Mouse (Mus musculus) monocyte, adult 5-6 weeks (primary cell): ENCODE results near the gene Cdh23. TPM values are rescaled to one million over a fixed set of nuclear protein-coding genes. Genes with fewer than 3 reads are reported as not detected.

Experiments used
- ATAC-seq: fragments of 153-309, 156-312 bp; replicated peaks from 2 replicates; pipeline ENCODE4 v1.8.0; 2017; ENCODE audit warnings: mild to moderate bottlenecking; ENCODE audit not compliant: low TSS enrichment, insufficient number of reproducible peaks, severe bottlenecking, poor library complexity, low FRiP score
- total RNA-seq: library from RNA; stranded (forward); fragments of 200-1000, 200-491, 200-594 nt; gene quantifications from 3 replicates; pipeline ENCODE4 v1.2.3, GENCODE M21; 2017

The Cdh23 gene
- total RNA-seq, 1 experiment from 2014 or later: 1.1 TPM

GRCm38 (mm10) chr10:60341528-60341927 is 354.8 kb downstream of the Cdh23 start:
- ATAC-seq: peak; percentile 59

GRCm38 (mm10) chr10:60335021-60335420 is 361.3 kb downstream of the Cdh23 start:
- ATAC-seq: no peak

DNA sequence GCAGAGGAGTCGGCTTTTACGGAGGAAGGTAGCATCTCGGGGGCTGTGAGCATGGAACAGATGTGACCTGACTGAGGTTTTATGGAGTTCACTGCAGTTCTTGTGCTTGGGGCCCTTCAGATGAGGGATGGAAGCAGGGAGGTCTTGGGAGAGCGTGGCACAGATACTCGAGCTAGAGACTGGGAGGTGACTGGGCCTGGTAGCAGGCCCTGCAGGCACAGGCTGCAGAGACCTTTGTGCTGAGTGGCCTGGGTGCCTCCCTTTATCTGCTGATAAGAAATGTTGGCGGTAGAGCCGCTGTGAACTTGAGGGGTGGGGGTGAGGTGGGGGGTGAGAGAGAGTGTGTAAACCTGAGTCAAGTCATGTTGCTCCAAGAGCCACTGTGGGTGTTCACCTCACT is 361.7 kb downstream of the Cdh23 start:
- no peak for ATAC-seq

DNA sequence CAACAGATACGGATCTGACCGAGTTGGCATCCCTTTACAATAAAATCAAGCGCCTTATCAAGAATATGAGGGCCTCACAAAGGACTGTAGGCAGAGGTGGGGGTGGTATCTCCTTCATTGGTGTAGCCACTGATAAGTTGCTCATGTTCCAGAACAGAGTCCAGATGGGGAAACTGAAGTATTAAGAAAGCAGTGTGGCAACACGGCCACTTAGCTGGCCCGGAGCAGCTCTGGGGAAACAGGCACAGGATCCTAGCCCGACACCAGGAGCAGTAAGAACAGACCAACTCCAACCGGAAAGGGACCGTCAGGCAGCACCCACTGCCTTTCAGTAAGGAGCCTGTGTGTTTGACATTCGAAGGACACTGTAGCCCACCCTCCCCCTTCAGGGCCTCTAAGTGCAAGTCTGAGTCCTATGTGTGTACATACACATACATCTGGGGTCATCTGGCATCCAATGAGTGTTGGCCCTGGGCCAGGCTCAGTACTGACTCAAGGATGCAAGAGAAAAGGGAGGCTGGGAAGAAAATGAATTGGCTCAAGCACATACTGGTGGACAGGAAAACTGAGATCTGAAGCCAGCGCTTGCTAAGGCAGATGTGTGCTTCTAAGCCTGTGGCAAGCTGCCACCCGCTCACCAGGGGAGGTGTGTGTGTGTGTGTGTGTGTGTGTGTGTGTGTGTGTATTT is 367.2 kb downstream of the Cdh23 start:
- no peak for ATAC-seq

DNA sequence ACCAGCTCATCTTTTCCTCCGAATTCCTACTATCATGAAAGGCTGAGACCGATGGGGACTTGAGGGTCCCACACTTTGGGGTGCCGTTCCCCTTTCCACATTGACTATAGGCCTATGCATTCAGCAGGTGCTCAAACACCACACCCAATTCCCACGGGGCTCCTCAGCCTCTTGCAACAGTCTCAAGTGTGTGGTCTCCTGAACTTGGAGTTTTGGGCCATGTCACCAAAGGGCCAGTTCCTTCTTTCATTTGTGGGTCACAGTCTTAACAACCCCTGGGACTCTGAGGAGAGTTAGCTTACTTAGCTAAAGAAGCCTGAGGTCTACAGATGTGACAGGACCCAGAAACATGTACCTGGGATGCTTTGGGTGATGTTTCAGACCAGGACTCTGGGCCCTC is 380.1 kb downstream of the Cdh23 start:
- no peak for ATAC-seq

- ATAC-seq: no peak
Observed at GRCm38 (mm10) chr10:60313606-60314005, 382.7 kb downstream of the Cdh23 start.

DNA sequence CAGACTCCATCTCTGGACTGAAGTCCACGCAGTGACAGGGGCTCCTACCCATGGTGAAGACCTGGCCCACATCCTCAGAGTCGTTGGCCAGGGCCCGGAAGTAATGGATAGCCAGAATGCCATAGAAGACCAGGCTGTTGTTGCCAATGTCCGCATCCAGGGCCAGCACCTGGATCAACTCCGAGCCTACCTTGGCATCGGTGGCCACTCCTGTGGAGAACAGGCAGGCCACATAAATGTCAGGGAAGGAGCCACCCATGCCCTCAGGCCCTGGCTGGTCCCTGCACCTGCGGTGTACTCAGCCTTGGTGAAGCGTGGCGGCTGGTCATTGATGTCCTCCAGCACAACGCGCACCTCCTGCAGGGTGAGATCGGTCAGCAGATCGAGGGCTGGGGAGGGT is 385.7 kb downstream of the Cdh23 start:
- ATAC-seq: no peak

DNA sequence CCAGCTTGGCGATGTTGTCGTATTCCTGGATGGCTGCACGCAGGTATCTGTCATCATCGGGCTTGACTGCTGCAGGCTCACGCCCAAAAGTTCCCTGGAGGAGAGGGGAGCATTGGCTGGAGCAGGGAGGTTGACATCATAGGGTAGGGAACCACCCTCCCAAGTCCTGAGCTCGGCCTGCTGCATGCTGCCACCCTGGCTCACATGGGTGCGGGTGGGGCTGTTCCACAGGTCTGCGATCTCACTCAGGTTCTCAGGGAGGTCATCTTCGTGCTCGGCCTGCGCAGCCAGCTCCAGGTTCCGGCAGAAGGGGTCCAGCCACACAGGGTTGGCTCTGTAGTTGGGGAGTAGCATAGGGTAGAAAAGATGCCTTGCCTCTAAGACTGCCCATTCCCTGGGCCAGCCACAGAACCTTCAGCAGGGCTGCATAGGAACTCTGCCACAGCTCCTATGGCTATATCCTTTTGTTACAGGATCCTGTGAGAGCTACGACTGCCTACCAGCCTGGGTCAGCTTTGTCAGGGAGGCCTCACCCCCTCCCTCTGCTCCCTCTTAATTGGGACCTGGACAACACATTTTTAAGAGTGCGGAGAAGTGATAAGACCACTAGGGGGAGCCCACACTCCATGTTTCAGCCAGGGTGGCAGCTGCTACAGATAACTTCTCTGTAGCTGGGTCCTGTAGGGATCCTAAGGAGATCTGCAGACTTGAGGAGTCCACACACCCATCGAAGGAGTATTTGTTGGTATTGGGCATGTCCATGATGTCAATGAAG is 391.2 kb downstream of the Cdh23 start:
- peak; percentile 83 for ATAC-seq

GRCm38 (mm10) chr10:60303419-60303818 is 392.9 kb downstream of the Cdh23 start:
- ATAC-seq: no peak

DNA sequence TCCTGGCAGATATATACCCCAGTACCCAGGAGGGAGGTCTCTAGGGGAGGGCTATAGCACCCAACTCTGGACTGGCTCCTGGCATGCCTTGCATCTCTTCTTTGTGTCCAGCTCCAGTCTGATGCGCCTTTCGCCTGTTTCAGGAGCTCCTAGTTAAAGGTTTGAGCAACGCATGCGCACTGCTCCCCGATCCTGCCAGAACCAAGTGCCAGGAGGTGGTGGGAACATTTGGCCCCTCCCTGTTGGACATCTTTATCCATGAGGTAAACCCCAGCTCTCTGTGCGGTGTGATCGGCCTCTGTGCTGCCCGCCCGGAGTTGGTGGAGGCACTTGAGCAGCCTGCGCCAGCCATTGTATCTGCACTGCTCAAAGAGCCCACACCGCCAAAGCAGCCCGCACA is 396.7 kb downstream of the Cdh23 start:
- no peak for ATAC-seq

DNA sequence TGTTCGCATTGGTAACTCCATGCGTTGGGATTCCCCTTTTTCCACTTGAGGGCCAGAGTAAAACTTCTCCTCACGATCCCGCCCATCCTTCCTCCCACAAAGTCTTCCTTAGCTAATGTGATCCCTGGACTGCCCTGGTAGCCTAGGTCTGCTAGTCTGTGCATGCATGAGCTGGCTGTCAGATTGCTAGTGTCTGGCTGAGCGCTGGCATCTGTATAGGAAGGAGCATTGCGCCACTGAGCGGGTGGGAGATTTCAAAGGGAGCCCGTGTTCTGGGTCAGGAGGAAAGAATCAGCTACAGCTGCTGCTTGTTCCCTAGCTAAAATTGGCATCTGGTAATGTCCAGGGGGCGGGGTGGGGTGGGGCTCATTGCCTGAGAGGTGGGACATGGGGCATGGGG is 400.3 kb downstream of the Cdh23 start:
- no peak for ATAC-seq

DNA sequence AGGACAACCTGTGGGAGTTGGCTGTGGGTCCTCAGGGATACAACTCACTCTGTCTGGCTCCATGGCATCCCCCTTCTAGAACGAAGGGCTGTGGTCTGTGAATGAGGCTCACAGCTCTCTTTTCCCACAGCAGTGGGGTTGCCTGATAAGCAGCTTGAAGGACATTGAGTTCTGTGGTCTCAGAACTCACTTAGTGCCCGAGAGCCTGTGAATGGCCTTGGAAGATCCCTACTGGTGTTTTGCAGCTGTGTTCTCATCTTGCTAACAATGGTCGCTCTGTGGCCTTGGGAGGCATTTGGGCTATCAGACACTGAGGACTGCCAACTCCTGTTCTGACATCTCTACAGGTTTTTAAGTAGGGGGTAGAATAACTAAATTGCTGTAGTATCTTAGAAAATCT is 400.9 kb downstream of the Cdh23 start:
- no peak for ATAC-seq

DNA sequence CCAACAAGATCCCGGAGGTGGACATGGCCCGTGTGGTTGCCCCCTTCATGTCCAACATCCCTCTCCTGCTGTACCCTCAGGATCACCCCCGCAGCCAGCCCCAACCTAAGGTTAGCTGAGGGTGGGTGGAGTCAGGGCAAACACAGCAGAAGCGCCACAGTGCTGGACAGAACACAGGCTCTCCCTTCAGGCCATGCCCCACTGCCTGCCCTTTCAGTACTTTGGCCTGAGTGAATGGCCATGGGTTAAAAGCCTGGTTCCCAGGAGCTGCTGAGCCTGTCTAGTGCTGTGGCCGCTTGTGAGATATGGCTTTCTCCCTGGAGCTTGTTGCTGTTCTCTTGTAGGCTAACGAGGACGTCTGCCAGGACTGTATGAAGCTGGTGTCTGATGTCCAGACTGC is 401.7 kb downstream of the Cdh23 start:
- no peak for ATAC-seq

DNA sequence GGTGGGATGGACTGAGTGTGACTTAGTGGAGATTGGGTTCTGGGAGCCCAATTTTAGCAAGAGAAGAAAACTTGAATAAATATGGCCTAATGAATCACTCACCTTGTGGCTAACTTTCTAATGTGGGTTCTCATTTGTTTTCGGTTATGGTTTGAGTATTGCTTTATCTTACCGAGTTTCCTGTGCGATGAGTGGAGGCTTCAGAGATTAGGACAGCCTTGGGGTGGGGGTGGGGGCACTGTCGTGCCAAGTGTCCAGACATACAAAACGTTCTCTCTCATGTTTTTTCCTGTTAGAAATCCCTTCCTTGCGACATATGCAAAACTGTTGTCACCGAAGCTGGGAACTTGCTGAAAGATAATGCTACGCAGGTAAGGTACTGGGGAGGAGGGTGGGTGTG is 404.1 kb downstream of the Cdh23 start:
- no peak for ATAC-seq

GRCm38 (mm10) chr10:60290739-60291110 is 405.6 kb downstream of the Cdh23 start:
- ATAC-seq: no peak

GRCm38 (mm10) chr10:60290026-60290738 is 406.1 kb downstream of the Cdh23 start:
- ATAC-seq: no peak

DNA sequence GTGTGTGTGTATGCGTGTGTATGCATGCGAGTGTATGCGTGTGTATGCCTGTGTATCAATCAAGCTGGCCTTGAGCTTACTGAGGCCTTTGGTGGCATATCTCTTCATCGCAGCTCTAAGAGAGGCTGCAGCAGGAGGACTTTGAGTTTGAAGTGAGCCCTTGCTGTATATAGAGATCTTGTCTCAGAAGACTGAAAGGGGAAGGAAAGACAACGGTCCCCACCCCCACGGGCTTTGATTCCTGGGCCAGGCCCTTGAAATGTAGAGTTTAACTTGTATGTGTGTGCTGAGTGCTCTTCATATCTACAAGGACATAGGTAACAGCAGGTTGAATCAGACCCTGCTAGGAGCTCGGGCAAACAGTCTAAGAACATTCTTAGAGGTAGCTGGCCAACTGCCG is 407.1 kb downstream of the Cdh23 start:
- no peak for ATAC-seq

DNA sequence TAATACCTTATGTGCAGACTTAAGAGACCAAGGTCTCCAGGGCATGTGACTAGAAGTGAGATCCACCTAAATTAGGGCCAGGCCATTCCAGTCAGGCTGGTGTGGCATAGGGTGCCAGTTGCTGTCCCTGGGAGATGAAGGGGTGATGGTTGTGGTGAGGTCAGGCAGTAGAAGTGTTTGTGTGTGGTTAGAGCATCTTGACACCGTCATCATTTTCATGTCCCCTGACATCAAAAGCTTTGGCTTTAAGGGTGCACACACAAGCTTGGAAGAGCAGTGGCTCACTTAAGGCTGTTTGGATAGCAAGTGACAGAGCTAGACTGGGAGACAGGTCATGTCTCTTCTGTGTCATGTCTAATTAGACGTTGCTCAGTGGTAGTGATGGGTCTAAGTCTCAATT is 408.6 kb downstream of the Cdh23 start:
- no peak for ATAC-seq

DNA sequence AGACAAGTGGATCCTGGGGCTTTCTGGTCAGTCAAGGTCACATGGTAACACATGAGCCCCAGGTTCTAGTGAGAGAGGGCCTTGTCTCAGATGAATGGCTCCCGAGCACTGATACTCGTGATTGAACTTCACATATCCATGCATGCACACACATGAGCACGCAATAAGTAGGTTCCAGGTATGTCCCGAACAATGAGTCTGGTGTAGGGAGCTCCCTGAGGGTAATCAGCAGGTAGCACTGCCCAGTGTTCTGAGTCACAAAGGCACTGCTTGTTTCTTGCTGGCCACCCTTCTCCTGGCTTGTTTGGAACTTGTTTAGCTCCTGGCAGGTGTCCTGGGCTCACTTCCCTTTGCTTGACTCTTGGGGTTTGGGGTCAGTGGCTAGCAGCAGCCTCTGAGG is 409.1 kb downstream of the Cdh23 start:
- no peak for ATAC-seq

- peak; percentile 36; the same call in 1 of the 2 replicates for ATAC-seq
Observed at GRCm38 (mm10) chr10:60286546-60286945, 409.7 kb downstream of the Cdh23 start.
